Mouse (Mus musculus) bone marrow macrophage, adult 2 months (primary cell): ENCODE results near the gene Mip.

ENCODE experiments used
- CTCF ChIP-seq: IDR thresholded peaks from 2 replicates; pipeline ENCODE4 v1.5.1; 2012; ENCODE audit warnings: low read depth, mild to moderate bottlenecking, low read length, moderate library complexity
- POLR2A ChIP-seq: IDR thresholded peaks from 2 replicates; pipeline ENCODE4 v1.6.1; 2012; ENCODE audit warnings: mild to moderate bottlenecking, low read depth, low read length, borderline replicate concordance

DNA sequence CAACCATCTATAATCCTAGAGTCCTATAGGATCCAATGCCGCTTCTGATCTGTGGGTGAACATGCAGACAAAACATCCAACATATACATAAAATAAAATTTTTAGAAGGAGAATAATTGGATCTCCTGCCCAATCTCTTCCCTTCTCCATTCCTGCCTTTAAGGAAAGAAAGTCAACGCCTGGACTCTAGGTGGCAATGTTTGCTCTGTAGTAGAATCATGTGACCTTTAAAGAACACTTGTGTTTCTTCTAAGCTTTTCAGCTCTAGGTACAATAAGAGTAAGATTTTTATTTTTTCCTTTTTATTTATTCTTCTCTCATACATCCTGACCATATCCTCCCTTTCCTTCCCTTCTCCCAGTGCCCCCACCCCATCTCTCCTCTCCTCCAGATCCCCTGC is 46.2 kb downstream of the Mip start:
- TF ChIP-seq CTCF = no peak
- no peak for TF ChIP-seq POLR2A
